Mouse (Mus musculus): ENCODE results near the gene Nfam1.
A peak's percentile ranks its signal among the peaks of the same experiment; 100 is the strongest.

DNA sequence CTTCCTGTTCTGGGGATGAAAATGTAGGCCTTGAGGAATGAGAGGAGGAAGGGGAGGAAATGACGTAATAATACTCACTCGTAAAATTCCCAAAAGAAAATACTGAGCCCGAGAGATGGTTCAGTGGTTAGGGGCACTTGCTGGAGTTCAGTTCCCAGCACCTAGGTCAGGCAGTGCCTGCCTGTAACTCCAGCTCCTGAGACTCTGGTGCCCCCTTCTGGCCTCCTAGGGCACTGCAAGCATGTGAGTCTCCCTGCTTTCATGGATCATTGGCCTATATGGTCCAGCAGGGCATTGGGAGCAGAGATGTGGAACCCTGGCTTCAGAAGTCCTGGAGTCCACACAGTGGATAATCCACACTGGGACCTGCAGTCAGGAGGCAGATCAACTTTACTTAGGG is 13.2 kb upstream of the Nfam1 start:
- TF ChIP-seq CTCF (IDR thresholded peaks at IDR 0.05; ENCODE audit: insufficient read depth, low read length), result peak; percentile 20; the same call in 1 of the 2 replicates
- TF ChIP-seq POLR2A (IDR thresholded peaks at IDR 0.05; ENCODE audit: borderline replicate concordance, extremely low read depth, low read depth, low read length), result no peak
